Mouse (Mus musculus) MEL (cell line): Measurements from ENCODE around the gene Msi2. TPM values are rescaled to one million over a fixed set of nuclear protein-coding genes. Genes with fewer than 3 reads are reported as not detected.

Source experiments
- DNase-seq: peaks from one replicate; pipeline ENCODE4 v3.0.0; 2011; ENCODE audit warnings: low read depth, low spot score
- H3K27ac ChIP-seq: 2 replicates; pipeline ENCODE4 v1.5.1; 2012; ENCODE audit warnings: low read depth, mild to moderate bottlenecking, control low read depth, low read length, moderate library complexity; ENCODE audit not compliant: control insufficient read depth
- H3K27me3 ChIP-seq, 2 experiments: fragments of 150-350 bp in 1 of 2; sonication (generic) in 1 of 2; 2 replicates each; pipeline ENCODE4 v1.6.1; 2012; ENCODE audit warnings: low read length in 2 of 2, mild to moderate bottlenecking in 2 of 2, improper control_type of control experiment in 1 of 2, moderate library complexity in 1 of 2; ENCODE audit not compliant: insufficient read depth in 2 of 2, control insufficient read depth in 1 of 2
- H3K36me3 ChIP-seq, 2 experiments: 2 replicates each; pipeline ENCODE4 v1.6.1; 2012 to 2014; ENCODE audit warnings: low read length in 2 of 2, improper control_type of control experiment in 1 of 2, inconsistent platforms in 1 of 2, mild to moderate bottlenecking in 1 of 2; ENCODE audit not compliant: insufficient read depth in 2 of 2, control insufficient read depth in 1 of 2
- H3K4me1 ChIP-seq, 2 experiments: fragments of 150-350 bp in 1 of 2; sonication (generic) in 1 of 2; 2 replicates each; pipeline ENCODE4 v1.6.1; 2012; ENCODE audit warnings: low read length in 2 of 2, improper control_type of control experiment in 1 of 2, mild to moderate bottlenecking in 1 of 2; ENCODE audit not compliant: insufficient read depth in 2 of 2, control insufficient read depth in 1 of 2
- H3K4me3 ChIP-seq, 2 experiments: fragments of 150-350 bp in 1 of 2; sonication (generic) in 1 of 2; 2 replicates each; pipeline ENCODE4 v1.5.1; 2012; ENCODE audit warnings: low read depth in 2 of 2, low read length in 2 of 2, mild to moderate bottlenecking in 2 of 2, moderate library complexity in 2 of 2, control low read depth in 1 of 2, improper control_type of control experiment in 1 of 2; ENCODE audit not compliant: control insufficient read depth in 1 of 2, insufficient read depth in 1 of 2
- H3K79me2 ChIP-seq: 2 replicates; pipeline ENCODE4 v1.6.1; 2012; ENCODE audit warnings: mild to moderate bottlenecking, low read length, moderate library complexity; ENCODE audit not compliant: control insufficient read depth, poor library complexity, insufficient read depth
- H3K9ac ChIP-seq: 2 replicates; pipeline ENCODE4 v1.6.1; 2012; ENCODE audit warnings: low read depth, mild to moderate bottlenecking, control low read depth, low read length, moderate library complexity; ENCODE audit not compliant: control insufficient read depth, poor library complexity, severe bottlenecking
- H3K9me3 ChIP-seq: fragments of 150-350 bp; sonication (generic); replicated peaks from 2 replicates; pipeline ENCODE4 v1.6.1; 2012; ENCODE audit warnings: mild to moderate bottlenecking, low read length, improper control_type of control experiment, moderate library complexity; ENCODE audit not compliant: insufficient read depth
- BHLHE40 ChIP-seq: IDR thresholded peaks from 2 replicates; pipeline ENCODE4 v1.6.1; 2012; ENCODE audit warnings: low read depth, mild to moderate bottlenecking, inconsistent platforms, low read length, improper control_type of control experiment, borderline replicate concordance
- CHD1 ChIP-seq: IDR thresholded peaks from 2 replicates; pipeline ENCODE4 v1.6.1; 2012; ENCODE audit warnings: low read depth, mild to moderate bottlenecking, inconsistent platforms, low read length, improper control_type of control experiment
- CTCF ChIP-seq, 3 experiments: IDR thresholded peaks in 2 of 3; conservative IDR thresholded peaks in 1 of 3; 2 replicates each; pipeline ENCODE4 v1.5.1; 2011 to 2012; ENCODE audit warnings: low read length in 3 of 3, low read depth in 2 of 3, mild to moderate bottlenecking in 2 of 3, improper control_type of control experiment in 1 of 3, inconsistent platforms in 1 of 3, mixed read lengths in 1 of 3, moderate library complexity in 1 of 3; ENCODE audit not compliant: control insufficient read depth in 1 of 3, insufficient read depth in 1 of 3, poor library complexity in 1 of 3, severe bottlenecking in 1 of 3
- E2F4 ChIP-seq: IDR thresholded peaks from 2 replicates; pipeline ENCODE4 v1.6.1; 2011; ENCODE audit warnings: low read depth, low read length, improper control_type of control experiment, borderline replicate concordance
- ELF1 ChIP-seq: IDR thresholded peaks from 2 replicates; pipeline ENCODE4 v1.6.1; 2014; ENCODE audit warnings: low read depth, mild to moderate bottlenecking, inconsistent platforms, low read length, improper control_type of control experiment, moderate library complexity
- GABPA ChIP-seq: IDR thresholded peaks from 2 replicates; pipeline ENCODE4 v1.6.1; 2012; ENCODE audit warnings: low read depth, mild to moderate bottlenecking, inconsistent platforms, low read length, improper control_type of control experiment, moderate library complexity
- HCFC1 ChIP-seq: IDR thresholded peaks from 2 replicates; pipeline ENCODE4 v1.6.1; 2012; ENCODE audit warnings: low read depth, mild to moderate bottlenecking, inconsistent platforms, low read length, improper control_type of control experiment, moderate library complexity
- MAX ChIP-seq: IDR thresholded peaks from 2 replicates; pipeline ENCODE4 v1.6.1; 2011; ENCODE audit warnings: low read length, improper control_type of control experiment
- MAZ ChIP-seq: IDR thresholded peaks from 2 replicates; pipeline ENCODE4 v1.6.1; 2012; ENCODE audit warnings: low read depth, mild to moderate bottlenecking, inconsistent platforms, low read length, improper control_type of control experiment
- MEF2A ChIP-seq: IDR thresholded peaks from 2 replicates; pipeline ENCODE4 v1.6.1; 2014; ENCODE audit warnings: low read depth, mild to moderate bottlenecking, inconsistent platforms, low read length, improper control_type of control experiment; ENCODE audit not compliant: poor library complexity, insufficient replicate concordance, severe bottlenecking; ENCODE audit errors: extremely low read depth
- MXI1 ChIP-seq: IDR thresholded peaks from 2 replicates; pipeline ENCODE4 v1.6.1; 2011; ENCODE audit warnings: mild to moderate bottlenecking, low read depth, low read length, improper control_type of control experiment
- MYB ChIP-seq: IDR thresholded peaks from 2 replicates; pipeline ENCODE4 v1.6.1; 2011; ENCODE audit warnings: mild to moderate bottlenecking, low read depth, low read length, improper control_type of control experiment
- MYC ChIP-seq: IDR thresholded peaks from 2 replicates; pipeline ENCODE4 v1.6.1; 2011; ENCODE audit warnings: low read depth, mild to moderate bottlenecking, low read length, improper control_type of control experiment, moderate library complexity
- RCOR1 ChIP-seq: IDR thresholded peaks from 2 replicates; pipeline ENCODE4 v1.6.1; 2012; ENCODE audit warnings: low read depth, mild to moderate bottlenecking, inconsistent platforms, low read length, improper control_type of control experiment
- SIN3A ChIP-seq: IDR thresholded peaks from 2 replicates; pipeline ENCODE4 v1.6.1; 2012; ENCODE audit warnings: low read length, improper control_type of control experiment, inconsistent platforms
- TAL1 ChIP-seq: IDR thresholded peaks from 2 replicates; pipeline ENCODE4 v1.6.1; 2012; ENCODE audit warnings: mild to moderate bottlenecking, inconsistent platforms, low read length, moderate library complexity, mixed read lengths
- USF1 ChIP-seq: IDR thresholded peaks from 2 replicates; pipeline ENCODE4 v1.6.1; 2014; ENCODE audit warnings: low read depth, mild to moderate bottlenecking, inconsistent platforms, low read length, improper control_type of control experiment, moderate library complexity
- USF2 ChIP-seq, 2 experiments: IDR thresholded peaks; 2 replicates each; pipeline ENCODE4 v1.6.1; 2011 to 2012; ENCODE audit warnings: improper control_type of control experiment in 2 of 2, low read length in 2 of 2, borderline replicate concordance in 1 of 2, inconsistent platforms in 1 of 2, low read depth in 1 of 2, mild to moderate bottlenecking in 1 of 2; ENCODE audit not compliant: insufficient read depth in 1 of 2
- ZKSCAN1 ChIP-seq: IDR thresholded peaks from 2 replicates; pipeline ENCODE4 v1.6.1; 2012; ENCODE audit warnings: low read depth, mild to moderate bottlenecking, inconsistent platforms, low read length, improper control_type of control experiment, moderate library complexity
- ZMIZ1 ChIP-seq: IDR thresholded peaks from 2 replicates; pipeline ENCODE4 v1.6.1; 2012; ENCODE audit warnings: low read depth, mild to moderate bottlenecking, inconsistent platforms, low read length, improper control_type of control experiment, moderate library complexity
- ZNF384 ChIP-seq: IDR thresholded peaks from 2 replicates; pipeline ENCODE4 v1.6.1; 2012; ENCODE audit warnings: low read depth, mild to moderate bottlenecking, inconsistent platforms, low read length, improper control_type of control experiment
- polyA plus RNA-seq, 2 experiments: library from polyadenylated mRNA; stranded (reverse) in 1 of 2; unstranded in 1 of 2; fragments of >175 nt in 1 of 2; fragments of >200 nt in 1 of 2; gene quantifications; 2 replicates each; pipeline versions ENCODE4 v1.2.1 to v1.2.4; 2012; ENCODE audit warnings: low replicate concordance in 2 of 2, low read depth in 1 of 2; ENCODE audit not compliant: insufficient read length in 2 of 2, insufficient read depth in 1 of 2, missing spikeins in 1 of 2
- total RNA-seq: library from RNA; depleted of rRNA; stranded (reverse); fragments of 300-350 nt; gene quantifications from 2 replicates; pipeline ENCODE4 v1.2.3, GENCODE M21; 2012

The Msi2 gene
- total and polyA plus RNA-seq, 3 experiments, result 16.2 to 29.7 TPM; not detected in 1

GRCm38 (mm10) chr11:88378686-88379339 is 339.5 kb downstream of the Msi2 start:
- no peak overlapping the region for H3K27ac ChIP-seq
- H3K27me3 ChIP-seq, result no peaks in the 10 kb centered on the region
- no peaks in the 10 kb centered on the region for H3K9me3 ChIP-seq
- no peak for TF ChIP-seq ZKSCAN1
- TF ChIP-seq GABPA, result no peak
- no peak for TF ChIP-seq RCOR1
- TF ChIP-seq USF1, result no peak
- no peak for TF ChIP-seq MXI1
- H3K4me3 ChIP-seq, result no peak overlapping the region
- no peaks in the 10 kb centered on the region for H3K79me2 ChIP-seq
- no peak overlapping the region for H3K9ac ChIP-seq
- H3K4me1 ChIP-seq, result peaks cover 5 to 13% of the 10 kb centered on the region in 2 experiments; a peak in 3 of 4 replicates
- DNase-seq, result no peak
- H3K36me3 ChIP-seq, result no peaks in the 10 kb centered on the region; a peak in 2 of 4 replicates

DNA sequence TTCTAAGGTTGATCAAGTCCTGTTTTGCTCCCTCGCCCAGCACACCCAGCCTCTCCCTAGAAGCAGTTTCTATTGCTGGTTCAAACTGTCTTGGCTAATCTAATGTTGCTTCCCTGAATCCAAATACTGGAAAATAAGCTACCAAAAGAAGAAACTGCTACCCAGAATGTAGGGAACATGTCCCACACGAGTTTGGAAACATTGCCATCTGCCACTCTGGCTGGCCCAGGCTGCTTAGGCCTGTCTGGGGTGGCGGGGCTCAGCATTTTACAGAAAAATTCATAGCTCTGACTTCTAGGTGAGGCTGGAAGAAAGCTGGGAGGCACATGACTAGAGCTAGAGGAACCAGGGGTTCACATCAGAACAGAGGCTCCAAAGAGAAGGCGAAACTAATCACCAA is 345.7 kb downstream of the Msi2 start:
- no peaks in the 10 kb centered on the region for H3K27me3 ChIP-seq
- H3K4me1 ChIP-seq, result peaks cover 3 to 8% of the 10 kb centered on the region in 2 experiments; a peak in 3 of 4 replicates
- H3K27ac ChIP-seq, result no peak overlapping the region
- DNase-seq, result no peak
- peaks cover 0 to 4% of the 10 kb centered on the region in 2 experiments; a peak in 2 of 4 replicates for H3K36me3 ChIP-seq
- no peaks in the 10 kb centered on the region for H3K9me3 ChIP-seq
- TF ChIP-seq MYB, result no peak
- no peak for TF ChIP-seq MEF2A
- no peak for TF ChIP-seq BHLHE40
- TF ChIP-seq ELF1, result no peak
- no peak for TF ChIP-seq GABPA
- no peak for TF ChIP-seq CHD1
- TF ChIP-seq MAX, result no peak
- TF ChIP-seq ZNF384, result no peak
- TF ChIP-seq MAZ, result no peak
- TF ChIP-seq USF2 (IDR thresholded peaks at IDR 0.05; ENCODE audit: borderline replicate concordance in 1 of 2, insufficient read depth in 1 of 2, low read depth in 1 of 2, low read length in 2 of 2), result no peak
- TF ChIP-seq SIN3A, result no peak
- no peak for TF ChIP-seq TAL1
- no peak for TF ChIP-seq MYC
- TF ChIP-seq HCFC1, result no peak
- TF ChIP-seq E2F4, result no peak
- TF ChIP-seq ZMIZ1, result no peak
- TF ChIP-seq CTCF (IDR thresholded peaks at IDR 0.05 in 2 of 3, conservative IDR thresholded peaks at IDR 0.05 in 1 of 3; ENCODE audit: control insufficient read depth in 1 of 3, insufficient read depth in 1 of 3, low read depth in 2 of 3, low read length in 3 of 3, poor library complexity in 1 of 3, severe bottlenecking in 1 of 3), result no peak
- H3K4me3 ChIP-seq, result no peak overlapping the region
- no peaks in the 10 kb centered on the region for H3K79me2 ChIP-seq
- no peak overlapping the region for H3K9ac ChIP-seq
